Mouse (Mus musculus) cerebellum, adult 8-10 months (tissue): ENCODE measurements around the gene Tmem210.
"Not testable (repeated sequence)": the region's sequence is repeated elsewhere in the genome, so short reads cannot be mapped to it uniquely, and the experiment has no call there.

Source experiments
- DNase-seq: peaks from one replicate; pipeline ENCODE4 v3.0.0; 2022

Gene Tmem210

DNA sequence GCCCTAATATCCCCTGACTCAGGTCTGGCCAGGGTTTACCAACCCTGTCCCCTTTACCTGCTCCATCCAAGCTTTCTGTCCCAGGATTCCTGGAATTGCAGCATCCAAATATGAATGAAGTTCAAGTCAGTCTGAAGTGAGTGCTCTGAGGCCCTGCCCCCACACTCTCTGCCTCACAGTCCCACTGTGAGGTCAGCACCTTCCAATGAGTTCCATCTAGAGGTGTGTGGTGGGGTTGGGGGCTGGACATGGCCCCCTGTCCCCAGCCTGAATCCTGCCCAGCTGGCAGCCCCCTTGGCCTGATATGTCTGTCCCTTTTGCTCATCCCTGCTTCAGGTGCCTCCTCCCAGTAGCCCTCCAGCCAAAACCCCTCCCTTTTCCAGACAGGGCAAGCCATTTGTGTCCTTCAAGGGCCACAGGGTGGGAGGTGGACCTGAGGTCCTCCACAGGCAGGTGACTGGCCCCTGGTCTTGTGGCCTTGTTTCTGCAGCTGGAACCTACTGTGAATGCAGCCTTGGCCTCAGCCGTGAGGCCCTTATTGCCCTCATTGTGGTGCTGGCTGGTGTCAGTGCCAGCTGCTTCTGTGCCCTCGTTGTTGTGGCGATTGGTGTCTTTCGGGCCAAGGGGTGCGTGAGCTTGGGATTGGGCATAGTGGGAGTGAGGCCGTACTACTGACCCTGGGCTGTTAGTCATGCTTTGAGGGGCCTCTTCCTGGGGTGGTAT lies at the start of gene Tmem210:
Gene Tmem210, plus strand, starts transcription at position 219 of the 723 bp plus-strand sequence.
- DNase-seq: no peak

DNA sequence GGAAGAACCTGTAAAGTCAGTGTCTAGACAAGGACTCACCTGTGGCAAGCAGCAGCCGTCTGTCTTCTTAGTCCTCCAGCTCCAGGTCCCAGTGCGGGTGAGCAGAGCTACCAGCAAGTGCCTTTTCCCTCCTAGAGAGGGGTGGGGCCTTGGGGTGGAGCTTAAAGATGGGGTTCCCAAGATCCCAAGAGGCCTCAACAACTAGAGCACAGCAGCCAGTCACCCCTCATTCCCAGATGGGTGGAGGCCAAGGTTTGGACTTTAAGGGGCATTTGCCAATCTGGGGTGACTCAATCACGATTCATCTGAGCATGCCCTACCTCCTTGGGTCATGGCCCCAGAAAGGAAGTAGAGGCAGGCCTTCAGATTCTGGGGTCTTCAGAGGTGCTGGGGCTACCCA lies 48.2 kb upstream of the Tmem210 start:
- no peak for DNase-seq

DNA sequence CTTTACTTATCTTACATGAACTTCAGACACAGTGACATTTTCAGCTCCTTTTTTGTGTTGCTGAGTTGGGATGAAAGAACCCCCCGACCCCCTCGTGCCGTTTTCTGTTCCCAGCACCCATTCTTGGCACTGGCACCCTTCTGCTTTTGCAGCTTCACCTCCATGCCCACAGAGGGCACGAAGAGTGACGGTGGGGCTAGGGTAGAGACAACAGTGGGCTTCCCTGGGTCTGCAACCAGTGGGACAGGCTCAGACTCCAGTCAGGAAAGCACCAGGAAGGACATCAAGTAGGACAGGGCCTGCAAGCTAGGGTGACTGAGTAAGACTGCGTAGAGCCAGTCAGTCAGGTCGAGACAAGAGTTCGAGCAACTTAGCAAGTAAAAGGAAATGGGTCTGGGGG lies 47.6 kb upstream of the Tmem210 start:
- DNase-seq: no peak

DNA sequence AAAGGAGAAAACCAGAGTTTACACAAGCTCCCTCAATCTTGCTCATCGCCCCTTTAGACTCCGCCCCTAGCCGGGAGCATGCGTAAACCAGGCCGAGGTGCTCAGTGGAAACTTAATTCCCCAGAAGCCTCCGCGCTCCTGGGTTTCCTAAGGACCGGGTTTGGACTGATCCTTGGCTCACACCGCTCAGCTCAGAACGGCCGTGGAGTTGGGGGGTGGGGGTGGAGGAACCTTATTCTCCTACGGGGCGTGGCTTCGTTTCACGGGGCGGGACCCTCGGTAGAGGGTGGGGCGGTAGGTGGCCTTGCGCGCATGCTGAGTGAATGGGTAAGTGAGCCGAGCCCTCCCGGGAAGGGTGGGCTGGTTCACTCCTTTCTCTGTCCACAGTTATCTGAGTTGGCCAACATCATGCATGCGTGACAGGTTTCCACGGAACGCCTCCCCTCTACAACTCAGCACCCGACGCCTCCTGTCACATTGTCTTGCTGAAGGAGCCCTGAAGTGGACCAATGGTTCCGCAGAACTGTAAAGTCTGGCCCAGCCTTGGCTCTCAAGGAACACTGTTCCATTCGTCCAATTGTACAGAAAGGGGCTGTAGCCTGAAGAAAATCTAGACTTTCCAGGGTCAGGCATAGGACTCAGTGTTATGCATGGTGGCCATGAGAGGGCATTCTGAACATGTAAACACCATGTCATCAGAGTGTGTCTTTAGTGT lies 47.1 kb upstream of the Tmem210 start:
- peak; percentile 68 for DNase-seq

DNA sequence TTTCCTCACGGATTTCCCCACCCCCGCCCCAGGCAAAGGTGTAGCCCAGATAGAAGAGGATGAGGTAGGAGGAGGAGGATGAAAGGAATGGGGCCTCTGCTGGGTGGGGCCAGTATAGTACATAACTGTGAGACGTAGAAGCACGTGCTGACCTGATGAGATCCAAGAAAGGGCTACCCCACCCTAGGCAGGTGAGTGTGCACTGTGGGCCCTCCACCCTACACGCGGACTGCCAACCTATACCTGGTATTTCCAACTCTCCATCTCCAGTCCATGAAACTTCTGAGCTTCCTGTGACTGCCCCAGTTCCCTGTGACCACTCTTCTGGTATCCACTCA lies 46.5 kb upstream of the Tmem210 start:
- DNase-seq: no peak

DNA sequence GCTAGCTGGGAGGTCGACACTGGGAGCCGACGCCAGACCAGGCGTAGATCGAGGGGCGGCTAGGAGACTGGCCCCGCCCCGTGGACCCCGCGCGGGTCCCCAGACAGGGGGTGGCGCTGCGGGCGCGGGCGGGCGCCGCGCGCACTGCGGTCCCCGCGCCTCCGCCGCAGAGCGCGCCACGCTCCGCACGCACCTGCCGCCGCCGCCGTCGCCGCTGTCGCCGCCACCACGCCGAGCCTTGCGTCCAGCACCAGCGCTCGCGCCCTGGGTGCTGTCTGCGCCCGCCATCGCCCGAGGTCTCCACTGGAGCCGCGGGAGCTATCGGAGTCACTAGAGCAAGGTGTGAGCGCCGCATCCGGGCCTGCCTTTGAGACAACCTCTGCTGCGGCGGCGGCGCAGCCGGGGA lies 45.8 kb upstream of the Tmem210 start, which contains the start of the genes Rnf208 and Cysrt1:
Gene Rnf208, plus strand, starts transcription at position 155 of the 406 bp plus-strand sequence.
Gene Cysrt1, minus strand, starts transcription at position 352 of the 406 bp plus-strand sequence.
- peak; percentile 59 for DNase-seq

DNA sequence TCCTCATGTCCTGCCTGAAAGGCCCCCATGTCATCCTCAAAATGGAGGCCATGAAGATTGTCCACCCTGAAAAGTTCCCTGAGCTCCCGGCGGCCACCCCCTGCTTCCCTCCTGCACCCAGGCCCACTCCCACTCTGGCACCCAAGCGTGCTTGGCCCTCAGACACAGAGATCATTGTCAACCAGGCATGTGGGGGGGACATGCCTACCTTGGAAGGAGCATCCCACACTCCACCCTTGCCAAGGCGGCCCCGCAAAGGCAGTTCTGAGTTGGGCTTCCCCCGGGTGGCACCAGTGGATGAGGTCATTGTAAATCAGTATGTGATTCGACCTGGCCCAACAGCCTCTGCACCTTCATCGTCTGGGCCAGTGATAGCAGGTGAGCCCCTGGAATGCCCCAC lies 44.6 kb upstream of the Tmem210 start:
- DNase-seq: no peak

DNA sequence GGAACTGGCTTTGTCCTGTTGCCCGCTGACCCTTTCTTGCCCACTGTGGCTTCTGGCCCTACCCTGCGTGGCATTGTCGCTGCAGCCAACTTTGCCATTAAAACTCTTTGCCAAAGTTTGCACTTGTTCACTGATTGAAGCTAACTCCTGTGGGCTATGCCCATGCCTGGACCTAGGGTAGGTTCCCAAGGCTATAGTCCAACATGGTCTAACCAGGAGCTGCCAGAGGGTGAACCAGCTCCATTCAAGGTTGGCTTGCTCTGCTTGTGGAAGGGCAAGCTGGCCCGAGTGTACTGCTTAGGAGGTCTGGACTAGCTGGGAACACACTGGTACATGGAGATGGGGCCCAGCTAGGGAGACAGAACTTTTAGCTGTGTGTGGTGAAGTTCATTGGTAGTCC lies 43.8 kb upstream of the Tmem210 start:
- DNase-seq: no peak

DNA sequence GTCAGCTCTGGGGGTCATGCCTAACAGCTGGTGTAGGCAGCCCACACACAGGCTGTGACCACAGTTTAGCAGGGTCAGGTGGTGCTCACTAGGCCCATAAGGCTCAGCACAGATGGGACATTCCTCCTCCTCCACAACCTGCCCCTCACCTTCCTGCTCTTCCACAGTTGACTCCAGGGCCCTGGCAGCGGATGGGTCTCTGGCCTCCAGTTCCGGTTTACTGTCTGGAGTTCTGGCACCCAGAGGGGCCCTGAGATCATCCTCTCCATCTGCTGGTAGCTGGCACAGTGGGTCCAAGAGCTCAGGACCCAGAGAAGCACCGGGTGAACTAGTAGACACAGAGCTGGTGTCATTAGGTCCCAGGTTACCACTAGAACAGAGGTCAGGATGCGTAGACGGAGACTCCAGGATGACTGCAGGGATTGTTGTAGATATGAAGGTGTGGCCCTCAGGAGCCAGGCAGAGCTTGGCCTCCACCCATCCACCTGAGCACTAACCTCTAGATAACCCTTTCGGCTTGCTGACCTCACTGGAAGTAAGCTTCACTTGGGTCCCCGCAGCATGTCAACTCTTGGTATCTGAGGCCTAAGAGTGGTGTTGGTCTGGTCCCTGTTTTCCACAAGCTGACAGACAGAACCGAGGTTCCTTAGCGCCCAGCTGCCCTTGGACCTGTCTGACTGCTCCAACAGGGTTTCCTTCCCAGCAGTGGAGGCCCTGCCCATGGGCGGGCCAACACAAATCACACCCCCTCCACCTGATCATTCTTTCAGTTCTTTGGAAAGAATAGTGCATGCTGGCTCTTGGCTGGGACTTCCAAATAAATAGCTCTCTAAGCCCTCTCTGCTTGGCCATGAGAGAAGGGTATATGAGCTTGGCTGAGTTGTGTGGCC lies 41.5 kb upstream of the Tmem210 start, which contains the start of gene AL732309.1:
Gene AL732309.1, minus strand, starts transcription at position 681 of the 890 bp plus-strand sequence.
- DNase-seq: no peak

DNA sequence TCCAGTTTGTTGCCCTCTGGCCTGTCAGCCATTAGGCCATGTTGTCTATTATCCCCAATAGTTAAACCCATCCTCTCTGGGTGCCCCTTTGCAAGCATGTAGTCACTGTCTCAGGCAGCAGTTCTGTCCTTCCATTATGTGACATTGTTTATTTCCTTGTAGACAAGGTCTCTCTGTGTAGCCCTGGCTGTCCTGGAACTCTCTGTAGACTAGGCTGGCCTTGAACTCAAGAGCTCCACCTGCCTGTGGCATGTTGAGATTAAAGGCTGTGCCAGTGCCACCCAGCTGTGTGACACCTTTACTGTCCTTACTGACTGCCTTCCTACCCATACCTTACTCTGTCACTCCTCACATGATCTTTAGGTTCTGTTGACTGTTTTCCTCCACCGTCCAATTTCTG lies 35.6 kb upstream of the Tmem210 start:
- no peak for DNase-seq

DNA sequence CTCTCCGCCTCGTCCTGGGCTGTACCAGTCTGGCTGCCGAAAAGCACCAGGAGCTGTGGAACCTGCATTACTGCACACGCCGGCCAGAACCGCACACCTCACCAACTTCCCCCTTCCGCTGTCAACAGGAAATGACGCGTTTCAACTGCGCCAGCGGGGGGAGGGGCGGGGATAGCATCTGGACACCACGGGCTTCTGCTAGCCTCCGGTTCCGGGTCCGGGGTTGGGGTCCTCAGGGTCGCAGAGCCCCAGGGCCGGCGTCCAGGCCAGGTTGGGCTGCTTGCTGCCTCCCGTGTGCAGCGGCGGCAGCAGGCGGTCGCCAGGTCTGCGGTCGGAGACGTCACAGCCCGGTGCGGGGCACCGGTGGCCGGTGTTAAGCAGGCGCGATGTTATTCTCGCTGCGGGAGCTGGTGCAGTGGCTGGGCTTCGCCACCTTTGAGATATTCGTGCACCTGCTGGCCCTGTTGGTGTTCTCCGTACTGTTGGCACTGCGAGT lies 32.6 kb upstream of the Tmem210 start, which contains the start of gene Tmem203:
Gene Tmem203, plus strand, starts transcription at position 156 of the 496 bp plus-strand sequence.
- DNase-seq: peak; percentile 82

DNA sequence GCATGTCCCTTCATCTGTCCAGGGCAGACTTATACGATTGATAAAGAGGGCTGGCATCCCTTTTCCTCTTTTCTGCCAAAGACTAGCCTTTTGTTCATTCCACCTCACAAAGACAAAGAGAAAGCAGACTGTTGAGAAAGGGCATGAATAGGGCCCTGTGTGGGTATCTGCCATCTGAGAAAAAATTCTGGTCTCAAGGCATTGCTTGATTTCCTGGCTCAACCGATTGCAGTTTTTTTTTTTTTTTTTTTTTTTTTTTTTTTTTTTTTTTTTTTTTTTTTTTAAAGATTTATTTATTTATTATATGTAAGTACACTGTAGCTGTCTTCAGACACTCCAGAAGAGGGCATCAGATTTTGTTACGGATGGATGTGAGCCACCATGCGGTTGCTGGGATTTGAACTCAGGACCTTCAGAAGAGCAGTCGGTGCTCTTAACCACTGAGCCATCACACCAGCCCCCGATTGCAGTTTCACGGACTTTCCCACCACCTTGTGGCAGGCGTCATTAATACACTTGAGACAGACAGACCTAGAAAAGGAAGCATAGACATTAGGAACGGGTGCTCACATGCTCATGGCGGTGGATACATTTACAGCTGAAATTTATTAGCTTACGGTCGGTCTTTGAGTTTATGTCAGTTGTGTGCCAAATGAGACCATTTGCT lies 31.4 kb upstream of the Tmem210 start:
- not testable (repeated sequence) for DNase-seq

DNA sequence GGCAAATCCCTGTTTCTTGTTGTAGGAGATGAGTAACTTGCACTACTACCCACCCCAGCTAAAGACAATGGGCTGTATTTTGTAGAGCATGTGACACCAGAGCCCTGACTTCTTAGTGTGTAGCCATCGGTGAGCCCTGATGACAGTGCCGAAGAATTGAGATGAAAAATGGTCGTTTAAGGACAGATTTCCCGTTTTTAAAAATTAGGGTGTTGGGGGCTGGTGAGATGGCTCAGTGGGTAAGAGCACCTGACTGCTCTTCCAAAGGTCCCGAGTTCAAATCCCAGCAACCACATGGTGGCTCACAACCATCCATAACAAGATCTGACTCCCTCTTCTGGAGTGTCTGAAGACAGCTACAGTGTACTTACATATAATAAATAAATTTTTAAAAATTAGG lies 30.7 kb upstream of the Tmem210 start:
- DNase-seq: not testable (repeated sequence)

DNA sequence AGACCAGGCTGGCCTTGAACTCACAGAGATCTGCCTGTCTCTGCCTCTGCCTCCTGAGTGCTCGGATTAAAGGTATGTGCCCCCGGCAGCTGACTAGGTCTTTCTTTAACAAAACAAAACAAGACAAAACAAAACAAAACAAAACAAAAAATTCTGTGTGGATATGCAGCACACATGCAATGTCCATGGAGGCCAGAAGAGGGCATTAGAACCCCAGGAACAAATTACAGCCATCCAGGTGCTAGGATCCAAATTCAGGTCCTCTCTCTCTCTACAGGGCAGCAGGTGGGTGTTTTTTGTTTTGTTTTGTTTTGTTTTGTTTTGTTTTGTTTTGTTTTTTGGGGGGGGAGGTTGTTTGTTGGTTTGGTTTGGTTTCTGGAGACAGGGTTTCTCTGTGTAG lies 29.1 kb upstream of the Tmem210 start:
- DNase-seq: no peak

DNA sequence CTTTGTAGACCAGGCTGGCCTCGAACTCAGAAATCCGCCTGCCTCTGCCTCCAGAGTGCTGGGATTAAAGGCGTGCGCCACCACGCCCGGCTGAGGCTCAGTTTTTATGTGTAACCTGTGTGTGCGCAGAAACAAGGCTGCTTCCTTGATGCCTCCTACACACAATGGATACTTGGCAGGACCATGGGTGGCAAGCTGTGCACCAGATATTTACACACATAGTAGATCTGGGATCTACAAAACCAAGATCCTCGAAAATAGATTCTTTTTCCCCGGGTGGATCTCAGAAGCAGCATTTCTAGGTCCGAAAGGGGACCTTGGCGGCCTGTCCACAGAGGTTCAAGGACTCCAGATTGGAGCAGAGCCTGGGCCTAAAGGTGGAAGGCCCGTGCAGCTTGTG lies 26.1 kb upstream of the Tmem210 start:
- no peak for DNase-seq

DNA sequence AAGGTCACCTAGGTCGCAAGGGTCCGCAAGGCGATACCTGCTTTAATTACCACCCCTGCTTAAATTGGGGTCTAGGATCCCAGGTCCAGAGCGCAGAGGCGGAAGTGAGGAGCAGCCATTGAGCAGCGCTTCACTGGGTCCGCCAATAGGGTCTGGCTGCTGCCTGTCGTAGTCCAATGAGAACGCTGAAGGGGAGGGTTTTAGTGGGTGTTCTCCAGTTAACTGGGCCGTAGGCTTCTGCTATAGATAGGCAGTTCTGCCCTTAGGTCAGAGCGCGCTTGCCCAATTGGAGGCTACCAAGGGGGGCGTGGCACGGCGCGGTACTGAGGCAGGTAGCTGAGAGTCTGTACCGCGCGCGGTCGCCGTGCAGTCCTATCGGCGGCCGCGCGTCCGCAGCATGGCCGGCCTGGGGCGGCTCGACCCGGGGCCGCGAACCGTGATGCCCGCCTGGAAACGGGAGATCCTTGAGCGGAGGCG lies 25.6 kb upstream of the Tmem210 start, which contains the start of gene Tprn:
Gene Tprn, plus strand, starts transcription at position 328 of the 477 bp plus-strand sequence.
- DNase-seq: peak; percentile 95

DNA sequence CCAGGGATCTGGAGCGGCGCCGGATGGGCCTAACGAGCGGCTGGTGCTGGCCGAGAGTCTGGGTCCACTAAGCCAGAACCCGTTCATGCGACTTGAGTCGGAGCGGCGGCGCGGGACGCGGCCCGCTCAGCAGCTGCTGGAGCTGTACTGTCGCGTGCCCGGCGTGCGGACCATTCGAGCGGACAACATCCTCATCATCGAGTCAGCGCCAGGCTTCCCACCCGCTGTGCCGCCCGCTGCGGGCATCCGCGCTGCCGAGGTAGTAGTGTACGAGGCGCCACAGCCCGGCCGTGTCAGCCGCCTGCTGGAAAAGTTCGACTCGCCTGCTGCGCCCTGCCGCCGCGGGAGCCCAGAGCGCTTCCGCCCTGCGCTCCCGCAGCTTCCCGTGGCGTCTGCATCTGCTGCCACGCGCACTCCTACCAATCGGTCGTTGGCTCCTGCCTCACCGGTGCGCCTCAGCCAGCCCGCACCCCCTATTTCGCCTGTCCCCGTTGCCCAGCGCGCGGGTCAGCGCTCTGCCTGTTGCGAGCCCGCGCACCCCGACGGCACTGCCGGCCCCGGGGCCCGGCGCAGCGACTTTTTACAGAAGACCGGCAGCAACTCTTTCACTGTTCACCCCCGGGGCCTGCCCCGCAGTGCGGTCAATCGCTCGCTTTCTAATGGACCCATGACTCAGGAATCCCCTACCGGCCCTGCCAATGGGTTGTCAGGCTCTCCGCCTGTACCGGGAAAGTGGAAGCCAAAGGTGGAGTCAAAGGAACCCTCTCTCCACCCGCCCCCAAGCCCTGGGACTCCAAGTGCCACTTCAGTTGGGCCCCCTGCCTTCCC lies 24.9 kb upstream of the Tmem210 start:
- peak; percentile 82 for DNase-seq

DNA sequence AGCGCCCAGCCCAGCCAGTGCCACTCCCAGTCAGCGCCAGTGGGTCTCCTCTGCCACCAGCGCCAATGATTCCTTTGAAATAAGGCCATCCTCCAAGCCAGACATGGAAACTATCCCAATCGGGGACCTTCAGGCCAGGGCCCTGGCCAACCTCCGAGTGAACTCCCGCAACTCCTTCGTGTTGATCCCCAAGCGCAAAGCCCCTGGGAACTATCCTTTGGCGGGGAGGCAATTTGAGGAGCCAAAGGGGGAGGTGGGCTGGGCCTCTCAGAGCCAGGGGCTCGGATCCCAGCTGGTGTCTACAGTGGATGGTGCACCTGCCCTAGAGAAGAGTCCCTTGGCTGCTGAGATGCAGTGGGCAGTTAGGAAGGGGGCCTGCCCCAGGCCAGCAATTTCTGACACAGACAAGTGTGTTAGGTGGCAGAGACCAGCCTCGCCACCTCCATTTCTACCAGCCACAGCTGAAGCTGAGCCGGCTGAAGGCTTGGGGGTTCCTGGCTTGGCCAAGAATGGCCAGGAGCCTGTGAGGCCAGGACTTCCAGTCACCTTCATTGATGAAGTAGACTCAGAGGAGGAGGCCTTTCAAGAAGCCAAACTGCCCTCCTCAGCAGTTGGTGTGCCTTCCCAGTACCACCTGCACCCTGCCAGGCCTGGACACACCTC lies 24.2 kb upstream of the Tmem210 start:
- peak; percentile 49 for DNase-seq

DNA sequence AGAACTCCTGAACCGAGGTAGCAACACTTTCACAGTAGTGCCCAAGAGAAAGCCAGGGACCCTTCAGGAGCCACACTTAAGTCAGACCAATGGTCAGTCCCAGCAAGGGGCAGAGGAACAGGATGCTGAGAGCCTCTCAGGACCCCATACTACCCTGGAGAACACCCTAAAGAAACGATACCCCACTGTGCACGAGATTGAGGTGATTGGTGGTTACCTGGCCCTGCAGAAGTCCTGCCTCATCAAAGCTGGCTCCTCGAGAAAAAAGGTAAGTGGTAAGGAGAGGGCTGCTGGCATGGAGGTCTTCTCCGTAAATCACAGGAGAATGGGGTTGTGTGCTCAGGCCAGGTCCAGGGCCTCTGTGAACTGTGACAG lies 23.7 kb upstream of the Tmem210 start:
- no peak for DNase-seq

DNA sequence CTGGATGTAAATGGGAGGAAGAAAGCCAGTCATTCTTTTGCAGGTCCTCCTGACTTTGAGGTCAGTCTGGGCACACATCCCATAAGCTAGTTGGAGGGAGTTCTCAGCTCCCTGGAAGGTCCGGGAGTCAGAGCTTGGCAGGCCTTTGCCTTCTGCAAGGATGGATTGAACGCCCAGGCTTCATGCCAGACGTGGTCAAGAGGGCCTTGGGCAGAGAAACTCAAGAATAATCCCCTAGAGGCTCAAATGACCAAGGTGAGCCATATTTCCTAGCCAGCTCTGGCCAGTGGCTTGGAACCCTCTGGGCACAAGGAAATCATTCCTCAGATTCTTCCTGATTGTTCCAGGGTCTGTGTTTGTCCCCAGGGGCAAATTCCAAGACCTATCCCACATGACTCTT lies 23.1 kb upstream of the Tmem210 start:
- peak; percentile 87 for DNase-seq
